Mouse (Mus musculus) left cerebral cortex, adult 9 months (tissue): ENCODE measurements around the gene Jmjd4.
A peak's percentile ranks its signal among the peaks of the same experiment; 100 is the strongest.

Experiments
- DNase-seq, 2 experiments: peaks; one replicate each; pipeline ENCODE4 v3.0.0; 2022; ENCODE audit warnings: low spot score in 2 of 2

Gene Jmjd4

DNA sequence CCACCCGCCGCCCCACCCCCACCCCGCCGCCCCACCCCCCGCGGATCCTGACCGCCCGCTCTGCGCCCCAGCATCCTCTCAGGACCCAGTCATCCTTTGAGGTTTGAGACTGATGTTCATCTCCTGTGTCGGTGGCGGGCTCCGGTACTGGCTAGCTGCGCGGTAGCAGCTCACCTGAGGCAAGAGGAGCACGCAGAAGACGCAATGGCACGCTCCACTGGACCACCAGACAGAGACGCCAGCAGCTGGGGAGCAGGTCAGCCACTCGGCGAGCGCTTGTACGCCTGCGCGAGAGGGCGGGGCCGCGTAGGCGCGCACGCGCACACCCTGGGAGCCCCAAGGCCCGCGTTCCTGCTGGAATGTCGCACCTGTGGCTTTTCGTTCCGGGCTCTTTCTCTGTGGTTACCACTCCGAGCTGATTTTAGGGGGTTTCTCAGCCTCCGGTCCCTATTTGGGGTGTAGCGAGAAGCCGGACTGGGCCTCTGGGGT, at the start of gene Jmjd4:
Gene Jmjd4, plus strand, starts transcription at position 305 of the 489 bp plus-strand sequence.
- peak; percentile 81 to 92 for DNase-seq

DNA sequence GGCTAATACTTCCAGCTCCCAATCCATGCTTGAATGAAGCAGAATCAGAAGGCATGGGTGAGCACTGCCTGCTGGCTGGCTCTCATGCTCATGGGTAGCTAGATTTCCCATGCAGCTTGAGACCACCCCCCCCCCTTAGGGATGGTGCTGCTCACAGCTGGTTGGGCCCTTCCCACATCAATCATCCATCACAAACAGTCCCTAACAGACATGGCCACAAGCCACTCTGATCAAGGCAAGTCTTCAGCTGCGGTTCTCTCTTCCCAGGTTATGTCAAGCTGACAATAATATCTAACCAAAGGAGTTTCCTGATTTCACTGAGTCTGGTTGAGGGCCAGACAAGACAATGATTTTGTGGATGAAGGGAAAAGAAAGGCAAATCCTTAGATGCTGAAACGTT, 49.0 kb upstream of the Jmjd4 start:
- DNase-seq = no peak

DNA sequence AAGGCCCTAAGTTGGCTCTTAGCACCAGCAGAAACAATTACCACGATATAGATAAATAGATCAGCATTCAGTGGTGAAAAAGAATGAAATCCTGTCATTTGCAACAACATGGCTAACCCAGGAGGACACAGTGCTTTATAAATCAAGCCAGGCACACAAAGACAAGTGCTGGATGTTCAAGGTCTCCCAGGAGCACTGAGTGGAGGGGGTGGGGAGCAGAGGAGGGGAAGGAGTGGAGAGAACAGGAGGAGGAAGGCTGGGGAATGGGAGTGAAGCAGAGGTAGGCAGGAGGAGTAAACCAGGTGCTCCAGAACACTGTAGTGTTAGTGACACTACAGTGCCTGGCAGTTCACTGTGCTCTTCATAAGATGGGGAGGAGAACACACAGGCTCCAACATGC, 44.1 kb upstream of the Jmjd4 start:
- no peak for DNase-seq

DNA sequence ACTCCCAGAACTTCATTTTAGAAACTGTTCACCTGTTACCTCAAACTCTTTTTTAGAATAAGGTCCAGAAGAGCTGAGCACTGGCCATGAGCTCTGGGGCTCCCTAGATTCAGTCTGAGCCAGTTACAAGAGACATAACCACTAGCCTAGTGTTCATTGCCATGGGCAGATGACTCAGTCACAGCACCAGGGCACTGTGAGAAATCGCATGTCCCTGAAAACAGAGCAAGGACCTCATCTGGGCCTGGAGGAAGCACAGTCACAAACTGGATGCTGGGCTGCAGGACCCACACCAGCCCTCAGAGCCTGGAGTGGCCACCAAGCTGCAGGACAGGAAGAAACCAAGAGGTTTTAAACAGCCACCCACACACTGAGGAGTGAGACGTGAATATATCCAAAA, 39.0 kb upstream of the Jmjd4 start:
- no peak for DNase-seq

DNA sequence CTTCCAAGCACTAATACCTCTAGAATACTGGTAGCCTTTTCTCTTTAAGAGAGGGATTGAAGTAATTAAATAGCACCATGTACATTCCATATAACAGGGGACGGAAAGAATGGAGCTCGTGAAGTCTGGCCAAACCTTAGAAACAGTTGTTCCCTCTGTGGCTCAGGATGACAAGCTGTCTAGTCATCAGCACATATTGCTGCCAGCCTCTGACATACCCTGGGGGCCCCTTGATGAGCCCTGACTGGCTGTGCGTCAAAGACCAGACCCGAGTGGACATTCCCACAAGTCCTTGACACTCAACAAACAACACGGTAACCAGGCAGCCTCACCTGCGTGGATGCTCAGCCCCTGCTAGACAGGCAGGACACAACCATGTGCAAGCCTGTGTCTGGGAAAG, 37.8 kb upstream of the Jmjd4 start:
- no peak for DNase-seq

DNA sequence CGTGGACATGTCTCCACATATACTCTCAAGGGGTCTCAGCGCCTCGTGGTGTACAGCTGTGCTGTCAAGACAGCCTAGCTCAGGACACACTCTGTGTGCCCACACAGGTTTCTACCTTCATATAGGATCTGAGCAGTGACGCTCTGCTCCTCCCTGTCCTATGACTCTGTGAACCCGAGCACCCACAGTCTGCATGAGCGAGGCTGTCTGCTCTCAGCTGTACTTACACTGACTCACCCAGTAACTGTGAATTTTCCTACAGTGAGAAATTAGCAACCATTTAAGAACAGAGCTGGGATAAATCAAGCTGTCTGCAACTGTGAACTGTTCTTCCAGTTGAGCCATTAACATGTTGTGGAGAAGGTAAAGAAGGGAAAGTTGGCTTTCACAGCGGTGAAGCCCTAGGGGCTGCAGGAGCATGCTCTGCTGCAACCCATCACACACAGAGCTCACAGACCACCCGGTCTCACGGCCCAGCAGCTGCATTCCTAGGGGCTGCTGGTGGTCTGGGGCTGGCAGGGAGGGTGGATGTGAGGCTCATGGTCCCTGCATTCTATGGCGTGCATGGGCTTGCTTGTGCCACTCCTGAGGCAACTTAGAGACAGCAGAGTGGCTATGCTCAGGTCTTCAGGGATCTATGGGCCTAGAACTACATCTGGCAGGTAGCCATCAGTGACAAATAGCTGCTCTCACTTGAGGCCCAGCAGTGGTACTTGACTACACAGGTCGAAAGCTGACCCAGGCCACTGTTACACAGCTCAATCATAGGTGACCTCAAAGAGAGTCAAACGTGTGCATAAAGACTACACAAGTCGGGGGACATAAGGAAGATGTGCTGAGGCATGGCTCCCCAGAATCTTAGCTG, 36.6 kb upstream of the Jmjd4 start:
- DNase-seq = peak; percentile 17 to 37

DNA sequence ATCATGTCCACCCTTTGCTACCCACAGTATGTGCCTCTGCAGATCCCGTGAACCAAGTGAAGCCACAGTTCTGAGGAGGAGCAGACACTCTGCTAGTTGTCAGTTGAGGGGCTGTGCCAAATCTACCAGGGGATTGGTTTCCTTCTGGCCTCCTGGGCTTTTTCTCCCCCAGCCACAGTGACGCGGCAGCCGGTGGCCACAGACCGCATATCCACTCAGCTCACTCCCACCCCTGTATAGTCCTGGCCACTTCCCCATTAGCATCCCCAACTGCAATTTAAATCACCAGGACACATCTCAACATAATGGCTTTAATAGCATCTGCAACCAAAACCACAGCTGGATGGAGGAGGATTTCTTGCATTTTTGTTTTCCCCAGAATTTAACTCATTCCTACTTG, 31.1 kb upstream of the Jmjd4 start:
- no peak for DNase-seq

DNA sequence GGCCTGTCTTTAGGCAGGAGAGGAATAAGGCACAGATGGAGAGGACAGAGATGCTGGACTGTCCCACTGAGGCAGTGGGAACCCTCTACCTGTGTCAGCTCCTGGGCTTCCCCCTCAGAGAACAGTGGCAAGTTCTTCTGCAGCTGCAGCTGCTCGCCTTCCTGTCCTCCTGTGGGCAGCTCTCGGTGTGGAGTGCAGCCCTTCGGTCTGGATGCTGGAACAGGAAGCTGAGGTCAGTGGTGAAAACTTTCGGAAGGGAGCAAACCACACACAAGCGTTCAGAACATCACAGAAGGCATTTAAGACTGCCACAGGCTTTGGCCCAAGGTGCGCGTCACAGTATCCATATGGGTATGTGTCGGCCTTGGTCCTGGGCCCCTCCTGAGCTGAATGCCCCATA, 28.4 kb upstream of the Jmjd4 start:
- no peak for DNase-seq

DNA sequence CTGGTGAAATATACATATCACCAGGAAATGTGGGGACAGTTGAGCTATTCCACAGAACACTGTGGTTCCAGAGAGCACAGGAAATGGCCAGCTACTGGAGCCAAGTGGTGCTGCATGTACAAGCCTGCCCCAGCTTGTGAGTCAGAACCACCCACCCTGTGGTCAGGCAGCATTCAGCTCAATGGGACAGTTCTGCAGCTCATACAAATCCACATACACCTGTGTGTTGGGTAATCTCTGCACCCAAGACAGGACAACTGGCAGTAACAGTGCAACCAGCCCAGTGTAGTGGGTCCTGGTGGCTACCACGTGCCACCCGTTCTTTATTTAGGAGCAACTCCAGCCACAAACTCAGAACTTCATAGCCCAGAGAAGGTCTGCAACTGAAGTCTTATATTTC, 27.9 kb upstream of the Jmjd4 start:
- DNase-seq = no peak

DNA sequence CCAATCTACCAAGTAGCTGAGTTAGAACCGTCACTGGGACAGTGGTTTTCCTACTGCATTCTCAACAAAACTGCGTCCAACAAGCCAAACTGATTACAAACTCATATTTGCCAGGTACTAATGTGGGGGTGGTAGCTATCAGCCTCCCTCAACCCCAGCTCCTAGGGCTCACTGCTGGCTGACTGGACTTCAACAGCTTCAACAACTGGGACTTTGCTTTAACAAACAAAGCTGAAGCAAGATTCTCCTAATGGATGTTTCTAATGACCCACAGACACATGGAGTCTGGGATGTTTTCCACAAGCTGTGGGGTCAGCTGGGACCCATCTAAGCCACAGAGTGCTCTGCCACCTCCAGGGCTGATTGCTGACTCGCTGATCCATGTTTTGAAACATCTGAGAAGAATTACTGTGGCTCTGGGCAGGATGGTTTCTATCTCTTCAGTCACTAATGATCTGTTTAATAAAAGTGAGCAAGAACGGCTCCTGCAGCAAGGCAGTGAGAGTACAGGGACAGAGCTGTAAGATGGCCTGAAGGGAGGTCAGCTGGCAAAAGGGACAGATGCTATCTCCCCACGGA, 26.7 kb upstream of the Jmjd4 start:
- DNase-seq = no peak

DNA sequence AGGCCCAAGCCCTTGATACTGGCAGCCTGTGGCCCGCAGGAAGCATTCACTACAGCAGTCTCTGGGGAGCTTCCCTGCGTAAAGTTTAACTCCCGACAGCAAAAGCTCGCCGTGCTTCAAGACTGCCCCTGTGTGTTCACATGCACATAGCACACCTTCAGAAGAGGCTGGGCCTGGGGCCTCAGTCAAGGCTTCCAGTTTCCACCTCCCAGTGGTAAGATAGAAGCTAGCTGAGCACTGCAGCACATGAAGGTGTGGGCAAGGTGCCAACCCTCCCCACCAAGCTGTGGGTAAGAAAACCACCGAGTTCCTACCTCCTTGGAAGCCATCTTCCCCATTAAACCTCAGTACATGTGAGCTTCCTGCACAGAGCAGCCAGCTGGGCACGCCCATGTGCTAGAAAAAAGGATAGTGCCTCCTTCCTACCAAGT, 24.2 kb upstream of the Jmjd4 start:
- peak in 1 of 2 experiments; percentile 40 for DNase-seq

DNA sequence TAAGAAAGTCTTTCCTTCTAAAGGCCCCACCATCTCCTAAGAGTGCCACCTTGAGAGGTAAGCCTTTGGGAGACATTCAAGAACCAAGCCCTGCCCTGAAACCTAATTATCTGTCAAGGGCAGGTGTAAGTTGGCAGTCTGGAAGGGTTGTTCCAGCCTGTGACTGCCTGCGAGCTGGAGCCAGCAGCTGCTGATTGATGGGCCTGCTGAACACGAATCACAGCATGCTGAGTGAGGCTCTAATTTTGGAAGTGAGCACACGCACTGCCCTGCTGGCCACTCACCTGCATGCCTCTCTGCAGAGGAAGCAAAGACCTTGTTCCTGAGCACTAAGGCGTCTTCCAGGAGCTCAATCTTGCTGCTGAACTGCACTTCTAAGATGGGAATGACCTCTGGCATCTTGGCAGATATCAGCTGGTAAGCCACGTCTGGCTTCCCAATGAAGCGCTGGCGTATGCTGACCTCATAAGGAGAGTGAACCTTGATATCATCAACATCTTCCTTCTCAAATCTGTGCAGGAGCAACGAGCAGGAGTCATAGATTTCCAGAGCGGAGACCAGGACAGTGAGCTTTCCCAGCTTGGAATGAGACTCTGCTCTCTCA, 21.7 kb upstream of the Jmjd4 start:
- no peak for DNase-seq

DNA sequence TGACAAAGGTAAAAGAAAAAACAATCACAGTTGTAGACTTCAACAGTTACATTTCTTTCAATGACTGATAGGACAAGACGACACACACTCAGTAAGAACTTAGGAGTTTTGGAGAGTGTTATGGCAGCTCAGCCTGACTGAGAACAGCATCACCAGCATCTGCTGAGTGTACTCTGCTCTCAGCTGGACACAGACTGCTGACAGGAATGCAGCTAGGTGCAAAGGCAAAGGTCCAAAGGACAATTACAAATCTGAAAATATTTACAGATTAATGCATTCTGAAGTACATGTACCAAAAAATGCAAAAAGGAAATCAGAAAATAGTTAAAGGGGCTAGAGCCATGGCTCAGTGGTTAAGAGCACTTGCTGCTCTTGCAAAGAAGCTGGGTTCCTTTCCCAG, 19.9 kb upstream of the Jmjd4 start:
- no peak for DNase-seq

DNA sequence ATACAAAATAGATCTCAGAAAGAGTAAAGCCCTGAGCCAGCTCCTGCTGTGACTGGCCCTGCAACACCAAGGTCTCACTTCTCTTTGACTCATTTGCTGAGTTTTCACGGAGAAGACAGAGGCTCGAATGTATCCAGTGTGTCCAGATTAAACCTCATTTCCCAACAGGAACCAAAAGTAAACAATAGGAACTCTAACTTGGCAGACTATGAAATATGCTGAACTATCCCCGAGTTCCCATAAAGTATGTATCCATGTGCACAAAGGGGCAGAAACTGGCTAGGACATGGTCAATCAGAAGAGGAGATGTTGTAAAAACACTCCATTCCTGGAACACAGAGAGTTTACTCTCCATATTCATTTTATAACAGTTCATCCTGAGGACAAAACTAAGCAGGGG, 17.6 kb upstream of the Jmjd4 start:
- DNase-seq = no peak

DNA sequence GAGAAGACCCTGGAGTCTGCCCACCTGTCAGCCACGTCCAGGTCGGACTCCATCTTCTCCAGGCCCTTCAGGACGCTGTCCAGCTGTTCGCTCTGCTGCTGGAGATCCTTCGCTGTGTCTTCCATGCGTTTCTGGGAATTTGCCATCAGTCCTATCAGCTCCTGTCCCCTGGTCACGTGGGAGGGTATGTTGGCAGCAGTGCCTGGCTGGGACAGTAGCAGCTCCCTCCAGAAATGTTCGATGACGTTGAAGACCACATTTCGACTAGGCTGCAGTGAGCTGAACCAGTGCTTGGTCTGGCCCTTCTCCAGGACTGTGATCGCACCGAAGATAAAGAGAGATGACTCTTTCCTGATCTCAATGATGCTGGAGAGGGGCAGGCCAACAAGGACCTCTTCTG, 11.9 kb upstream of the Jmjd4 start:
- no peak for DNase-seq

DNA sequence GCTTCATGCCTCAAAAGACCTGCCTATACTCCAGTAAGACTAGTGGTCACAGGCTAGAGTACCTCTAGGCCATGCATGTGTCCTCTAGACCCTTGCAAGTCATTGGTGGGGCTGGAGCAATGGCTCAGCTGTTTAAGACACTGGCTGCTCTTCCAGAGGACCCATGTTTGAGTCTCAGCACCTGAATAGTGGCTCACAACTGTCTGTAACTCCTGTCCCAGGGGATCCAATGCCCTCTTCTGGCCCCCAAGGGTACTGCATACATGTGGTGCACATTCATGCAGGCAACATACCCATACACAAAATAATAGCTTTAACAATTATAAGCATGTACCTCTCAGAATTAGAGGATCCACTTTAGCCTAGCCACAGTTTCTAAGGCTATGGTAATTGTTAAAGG, 6.7 kb upstream of the Jmjd4 start:
- DNase-seq = no peak

DNA sequence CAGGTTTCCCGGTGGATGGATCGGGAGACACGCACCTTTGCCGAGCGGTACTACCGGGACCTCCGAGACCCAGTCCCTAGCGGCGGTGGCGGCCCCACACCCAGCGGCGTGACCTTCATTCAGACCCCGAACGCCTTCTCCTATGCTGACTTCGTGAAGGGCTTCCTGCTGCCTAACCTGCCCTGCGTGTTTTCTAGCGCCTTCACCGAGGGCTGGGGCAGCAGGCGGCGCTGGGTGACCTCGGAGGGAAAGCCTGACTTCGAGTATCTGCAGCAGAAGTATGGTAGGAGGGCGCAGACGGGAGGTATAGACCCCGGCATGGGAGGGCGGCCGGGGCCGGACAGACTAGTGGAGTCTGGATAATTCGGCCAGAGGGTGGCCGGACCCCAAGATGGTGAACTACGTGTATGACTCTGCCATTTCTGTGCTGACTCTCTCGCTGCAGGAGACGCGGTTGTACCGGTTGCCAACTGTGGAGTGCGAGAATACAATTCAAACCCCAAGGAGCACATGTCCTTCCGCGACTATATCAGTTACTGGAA, 456 bp downstream of the Jmjd4 start:
- peak in 1 of 2 experiments; percentile 22 for DNase-seq

DNA sequence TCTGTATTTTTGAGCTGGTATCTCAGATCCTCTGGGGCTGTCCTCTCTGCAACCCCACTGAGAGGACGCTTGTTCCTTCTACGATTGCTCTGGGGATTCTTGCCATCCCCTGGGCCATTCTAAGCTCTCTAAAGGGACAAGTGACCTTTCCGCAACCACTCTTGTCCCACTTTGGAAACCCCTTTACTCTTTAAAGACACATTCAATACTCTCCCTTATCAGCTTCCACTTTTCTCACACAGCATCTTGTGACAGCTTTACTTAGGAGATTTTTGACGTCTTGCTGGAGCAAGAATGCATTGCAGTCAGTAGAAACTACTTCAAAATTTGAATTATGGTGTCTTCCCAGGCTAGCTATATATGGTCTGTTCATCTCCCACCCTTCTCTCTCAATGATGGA, 1.2 kb downstream of the Jmjd4 start, which contains the start of gene Snap47:
Gene Snap47, minus strand, starts transcription at position 101 of the 400 bp plus-strand sequence.
- DNase-seq = no peak

DNA sequence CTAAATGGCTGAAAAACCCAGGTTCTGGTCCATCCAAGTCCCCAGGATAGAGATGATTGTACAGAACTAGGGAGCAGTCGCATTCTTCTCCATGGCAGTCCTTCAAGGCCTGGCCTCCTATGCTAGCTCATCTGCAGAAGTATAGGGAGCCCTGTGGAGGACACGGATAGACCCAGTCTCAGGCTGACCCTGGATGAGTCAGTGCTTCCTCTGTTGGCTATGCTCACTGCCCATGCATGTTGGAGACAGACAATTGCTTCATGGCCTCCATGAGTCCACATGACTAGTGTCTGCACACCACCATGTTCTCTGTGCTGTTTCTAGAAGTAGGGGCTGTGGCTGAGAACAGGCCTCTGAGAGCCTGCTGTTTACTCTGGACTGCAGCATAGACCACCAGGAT, 6.5 kb downstream of the Jmjd4 start:
- DNase-seq = no peak

DNA sequence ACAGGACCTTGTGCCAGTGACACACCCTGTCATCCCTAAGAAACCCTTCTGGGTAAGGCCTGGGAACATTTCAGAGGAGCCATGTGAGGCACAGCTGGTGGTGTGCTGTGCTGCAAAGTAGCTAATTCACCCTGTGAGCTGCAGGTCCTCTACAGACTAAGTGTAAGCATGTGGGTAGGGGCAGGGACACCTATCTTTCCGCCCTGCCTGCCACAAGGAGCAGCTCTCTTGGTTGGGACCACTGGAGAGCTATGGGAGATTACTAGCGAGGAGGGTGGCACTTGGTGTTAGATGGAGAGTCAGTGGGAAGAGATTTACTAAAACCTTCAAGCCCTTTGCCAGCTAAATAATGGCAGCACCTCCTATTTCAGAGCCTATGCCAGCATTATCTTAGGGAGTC, 7.0 kb downstream of the Jmjd4 start:
- no peak for DNase-seq

DNA sequence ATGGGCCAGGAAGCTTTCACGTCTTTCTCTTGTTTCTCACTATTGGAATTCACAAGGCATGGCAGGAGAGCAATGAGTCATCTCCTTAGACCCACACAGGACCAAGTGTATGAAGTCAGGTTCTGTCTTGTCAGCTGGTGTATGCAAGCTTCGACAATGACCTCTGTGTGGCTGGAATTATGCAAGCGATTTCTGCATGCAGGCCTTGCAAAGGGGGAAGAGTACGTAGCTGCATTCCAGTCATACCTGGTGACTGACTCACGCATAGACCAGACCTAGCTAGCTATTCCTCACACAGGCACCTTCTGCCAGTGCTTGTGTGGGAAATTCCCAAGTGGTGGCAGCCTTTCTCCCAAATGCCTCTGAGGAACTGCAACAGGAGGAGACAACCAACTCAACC, 9.1 kb downstream of the Jmjd4 start:
- peak in 1 of 2 experiments; percentile 46 for DNase-seq

DNA sequence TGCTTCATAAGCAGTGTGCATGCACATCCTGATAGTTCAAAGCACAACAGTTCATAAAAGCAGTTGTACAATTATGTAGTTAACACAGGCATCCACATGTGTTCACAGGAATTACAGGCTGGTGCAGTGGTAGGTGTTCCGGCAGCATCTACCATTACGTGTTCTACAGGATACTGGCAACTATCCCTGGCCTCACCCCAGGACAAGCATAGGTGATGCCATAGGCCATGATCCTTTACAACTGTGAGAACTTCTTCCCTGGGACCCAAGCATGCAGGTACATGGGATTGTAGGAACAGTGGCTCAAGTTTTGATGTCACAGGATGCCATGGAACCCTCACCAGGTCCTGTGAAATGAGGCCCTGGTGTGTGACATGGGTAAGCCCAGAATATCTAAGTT, 10.6 kb downstream of the Jmjd4 start:
- no peak for DNase-seq
